Mouse (Mus musculus) monocyte, adult 2 months (primary cell): Measurements from ENCODE around the gene Mettl7a2.

Source experiments
- DNase-seq, 2 experiments: peaks; one replicate each; pipeline ENCODE4 v3.0.0; 2022; ENCODE audit warnings: low spot score in 2 of 2, low read depth in 1 of 2

The Mettl7a2 gene

GRCm38 (mm10) chr15:100391599-100391998, 38.6 kb downstream of the Mettl7a2 start:
- DNase-seq, result no peak

GRCm38 (mm10) chr15:100393016-100393415, 40.0 kb downstream of the Mettl7a2 start:
- no peak for DNase-seq

- no peak for DNase-seq
Observed at GRCm38 (mm10) chr15:100395561-100395960, 42.6 kb downstream of the Mettl7a2 start.

- DNase-seq, result no peak
Observed at GRCm38 (mm10) chr15:100400592-100401250, 47.7 kb downstream of the Mettl7a2 start.

GRCm38 (mm10) chr15:100401811-100402210, 48.8 kb downstream of the Mettl7a2 start:
- no peak for DNase-seq

- no peak for DNase-seq
Observed at GRCm38 (mm10) chr15:100402347-100402746, 49.3 kb downstream of the Mettl7a2 start.

GRCm38 (mm10) chr15:100402798-100403197, 49.8 kb downstream of the Mettl7a2 start:
- DNase-seq, result no peak

GRCm38 (mm10) chr15:100403318-100404000, 50.5 kb downstream of the Mettl7a2 start:
- DNase-seq, result no peak

- DNase-seq, result no peak
Observed at GRCm38 (mm10) chr15:100406088-100406487, 53.1 kb downstream of the Mettl7a2 start.

- DNase-seq, result peak; percentile 12 to 29
Observed at GRCm38 (mm10) chr15:100410918-100411672, 58.1 kb downstream of the Mettl7a2 start.
